Mouse (Mus musculus): ENCODE results near the gene Alpl. TPM values are rescaled to one million over a fixed set of nuclear protein-coding genes. Genes with fewer than 3 reads are reported as not detected.

The Alpl gene
- total and polyA plus RNA-seq, 3 experiments, result 62.9 to 164 (median 115) TPM

GRCm38 (mm10) chr4:137770901-137771612, 25.1 kb downstream of the Alpl start:
- Histone ChIP-seq H3K79me2 (replicated peaks; ENCODE audit: control insufficient read depth, extremely low read depth, insufficient read depth, poor library complexity, severe bottlenecking) (peaks cover 24% of the 10 kb centered on the region), H3K27ac (ENCODE audit: insufficient read depth, low read depth) (no peak overlapping the region), H3K4me2 (ENCODE audit: insufficient read depth, low read depth, poor library complexity, severe bottlenecking) (no peak overlapping the region), H3K36me3 (replicated peaks in 1 of 2; ENCODE audit: control insufficient read depth in 1 of 2, insufficient read depth in 1 of 2, low read length in 1 of 2) (peaks cover 7 to 74% of the 10 kb centered on the region in 2 experiments), H3K9me3 (replicated peaks; ENCODE audit: low read length) (no peaks in the 10 kb centered on the region), H3K4me3 (replicated peaks in 1 of 3; ENCODE audit: low read depth in 2 of 3, low read length in 2 of 3, poor library complexity in 1 of 3) (no peak overlapping the region), H3K27me3 (replicated peaks) (no peaks in the 10 kb centered on the region), H3K4me1 (ENCODE audit: control insufficient read depth in 1 of 2, insufficient read depth in 2 of 2) (peaks cover 30 to 89% of the 10 kb centered on the region in 2 experiments), H3K9ac (ENCODE audit: insufficient read depth, low read depth) (no peak overlapping the region)
- in situ Hi-C loops (cut with MboI; ENCODE audit: low pct_ligation_motif_present, low pct_unique_long_range_greater_than_20kb, low sequenced_read_pairs), result no loop called here
- TF ChIP-seq USF2 (conservative IDR thresholded peaks at IDR 0.05; ENCODE audit: low read depth, low read length) (no peak), CHD2 (IDR thresholded peaks at IDR 0.05; ENCODE audit: low read length) (no peak), ZNF384 (IDR thresholded peaks at IDR 0.05; ENCODE audit: low read depth, low read length) (no peak), E2F4 (IDR thresholded peaks at IDR 0.05; ENCODE audit: insufficient replicate concordance, low read depth, low read length) (no peak), ZC3H11A (IDR thresholded peaks at IDR 0.05; ENCODE audit: low read depth, low read length) (no peak), TBP (conservative IDR thresholded peaks at IDR 0.05; ENCODE audit: low read depth, low read length) (no peak), USF1 (IDR thresholded peaks at IDR 0.05; ENCODE audit: low read depth, low read length) (no peak), BHLHE40 (IDR thresholded peaks at IDR 0.05; ENCODE audit: low read depth, low read length) (no peak)
- dilution Hi-C loops (cut with MboI; ENCODE audit: extremely low pct_ligation_motif_present, extremely low pct_unique_long_range_greater_than_20kb, low sequenced_read_pairs), result no loop called here
- no peak for DNase-seq (ENCODE audit: extremely low read depth)

GRCm38 (mm10) chr4:137769635-137770034, 26.5 kb downstream of the Alpl start:
- H3K27ac ChIP-seq (ENCODE audit: insufficient read depth, low read depth), result no peak overlapping the region; the same call in 1 of the 2 replicates
- no peak overlapping the region for H3K9ac ChIP-seq (ENCODE audit: insufficient read depth, low read depth)
- peaks cover 34 to 96% of the 10 kb centered on the region in 2 experiments for H3K4me1 ChIP-seq (ENCODE audit: control insufficient read depth in 1 of 2, insufficient read depth in 2 of 2)
- H3K79me2 ChIP-seq (replicated peaks; ENCODE audit: control insufficient read depth, extremely low read depth, insufficient read depth, poor library complexity, severe bottlenecking), result peaks cover 24% of the 10 kb centered on the region
- no peak overlapping the region for H3K4me2 ChIP-seq (ENCODE audit: insufficient read depth, low read depth, poor library complexity, severe bottlenecking)
- H3K36me3 ChIP-seq (replicated peaks in 1 of 2; ENCODE audit: control insufficient read depth in 1 of 2, insufficient read depth in 1 of 2, low read length in 1 of 2), result peaks cover 7 to 83% of the 10 kb centered on the region in 2 experiments
- H3K4me3 ChIP-seq (replicated peaks in 1 of 3; ENCODE audit: low read depth in 2 of 3, low read length in 2 of 3, poor library complexity in 1 of 3), result no peak overlapping the region
- in situ Hi-C loops (cut with MboI; ENCODE audit: low pct_ligation_motif_present, low pct_unique_long_range_greater_than_20kb, low sequenced_read_pairs) (no loop called here), dilution Hi-C loops (cut with MboI; ENCODE audit: extremely low pct_ligation_motif_present, extremely low pct_unique_long_range_greater_than_20kb, low sequenced_read_pairs) (no loop called here)
- no peaks in the 10 kb centered on the region for H3K27me3 ChIP-seq (replicated peaks)
- H3K9me3 ChIP-seq (replicated peaks; ENCODE audit: low read length), result no peaks in the 10 kb centered on the region
- DNase-seq (ENCODE audit: extremely low read depth), result no peak
- TF ChIP-seq CHD1 (IDR thresholded peaks at IDR 0.05; ENCODE audit: low read depth, low read length) (no peak), NELFE (IDR thresholded peaks at IDR 0.05; ENCODE audit: low read depth, low read length) (no peak), ETS1 (conservative IDR thresholded peaks at IDR 0.05; ENCODE audit: low read depth, low read length) (no peak), MYC (IDR thresholded peaks at IDR 0.05; ENCODE audit: low read depth, low read length) (no peak), ZNF384 (IDR thresholded peaks at IDR 0.05; ENCODE audit: low read depth, low read length) (no peak)

- in situ Hi-C loops (cut with MboI; ENCODE audit: low pct_ligation_motif_present, low pct_unique_long_range_greater_than_20kb, low sequenced_read_pairs), result no loop called here
- dilution Hi-C loops (cut with MboI; ENCODE audit: extremely low pct_ligation_motif_present, extremely low pct_unique_long_range_greater_than_20kb, low sequenced_read_pairs), result no loop called here
- no peaks in the 10 kb centered on the region for H3K27me3 ChIP-seq (replicated peaks)
Measured at GRCm38 (mm10) chr4:137768831-137769230, 27.4 kb downstream of the Alpl start.

More at GRCm38 (mm10) chr4:137768831-137769230, 27.4 kb downstream of the Alpl start:
- Histone ChIP-seq H3K27ac (ENCODE audit: insufficient read depth, low read depth) (no peak overlapping the region), H3K4me1 (ENCODE audit: control insufficient read depth in 1 of 2, insufficient read depth in 2 of 2) (peaks cover 32 to 95% of the 10 kb centered on the region in 2 experiments), H3K79me2 (replicated peaks; ENCODE audit: control insufficient read depth, extremely low read depth, insufficient read depth, poor library complexity, severe bottlenecking) (peaks cover 24% of the 10 kb centered on the region), H3K9ac (ENCODE audit: insufficient read depth, low read depth) (no peak overlapping the region), H3K36me3 (replicated peaks in 1 of 2; ENCODE audit: control insufficient read depth in 1 of 2, insufficient read depth in 1 of 2, low read length in 1 of 2) (peaks cover 7 to 83% of the 10 kb centered on the region in 2 experiments), H3K4me2 (ENCODE audit: insufficient read depth, low read depth, poor library complexity, severe bottlenecking) (no peak overlapping the region), H3K4me3 (replicated peaks in 1 of 3; ENCODE audit: low read depth in 2 of 3, low read length in 2 of 3, poor library complexity in 1 of 3) (no peak overlapping the region), H3K9me3 (replicated peaks; ENCODE audit: low read length) (no peaks in the 10 kb centered on the region)
- TF ChIP-seq JUND (conservative IDR thresholded peaks at IDR 0.05; ENCODE audit: low read depth, low read length) (no peak), MAZ (IDR thresholded peaks at IDR 0.05; ENCODE audit: low read depth, low read length) (no peak), JUN (IDR thresholded peaks at IDR 0.05; ENCODE audit: insufficient read depth, low read depth, low read length) (no peak), USF1 (IDR thresholded peaks at IDR 0.05; ENCODE audit: low read depth, low read length) (no peak), CHD1 (IDR thresholded peaks at IDR 0.05; ENCODE audit: low read depth, low read length) (no peak), SIN3A (IDR thresholded peaks at IDR 0.05; ENCODE audit: low read length) (no peak), POLR2A (IDR thresholded peaks at IDR 0.05; ENCODE audit: low read depth, low read length) (no peak), IRF4 (IDR thresholded peaks at IDR 0.05; ENCODE audit: low read depth, low read length) (no peak), ETS1 (conservative IDR thresholded peaks at IDR 0.05; ENCODE audit: low read depth, low read length) (no peak), RAD21 (IDR thresholded peaks at IDR 0.05; ENCODE audit: low read depth, low read length) (no peak), NELFE (IDR thresholded peaks at IDR 0.05; ENCODE audit: low read depth, low read length) (no peak), ZNF384 (IDR thresholded peaks at IDR 0.05; ENCODE audit: low read depth, low read length) (no peak), BHLHE40 (IDR thresholded peaks at IDR 0.05; ENCODE audit: low read depth, low read length) (no peak), HCFC1 (IDR thresholded peaks at IDR 0.05; ENCODE audit: low read depth, low read length) (no peak), E2F4 (IDR thresholded peaks at IDR 0.05; ENCODE audit: insufficient replicate concordance, low read depth, low read length) (no peak)
- DNase-seq (ENCODE audit: extremely low read depth), result no peak

All from CH12.LX (cell line).